Mouse (Mus musculus) myocyte (in vitro differentiated cells): ENCODE data around the gene Ccdc73.
"Not testable (repeated sequence)": the region's sequence is repeated elsewhere in the genome, so short reads cannot be mapped to it uniquely, and the experiment has no call there.

ENCODE experiments used
- E2F4 ChIP-seq: IDR thresholded peaks from one replicate; pipeline ENCODE4 v1.6.1; 2011; ENCODE audit warnings: mild to moderate bottlenecking, control low read depth, moderate library complexity; ENCODE audit not compliant: insufficient read depth
- MAX ChIP-seq: IDR thresholded peaks from one replicate; pipeline ENCODE4 v1.6.1; 2011; ENCODE audit warnings: low read depth, mild to moderate bottlenecking, control low read depth
- MYOG ChIP-seq, 3 experiments: IDR thresholded peaks; one replicate each; pipeline ENCODE4 v1.6.1; 2011; ENCODE audit warnings: control low read depth in 2 of 3, low read depth in 2 of 3, mild to moderate bottlenecking in 2 of 3; ENCODE audit not compliant: insufficient read length in 2 of 3, control insufficient read depth in 1 of 3, insufficient read depth in 1 of 3
- POLR2A ChIP-seq: IDR thresholded peaks from one replicate; pipeline ENCODE4 v1.6.1; 2011; ENCODE audit warnings: low read depth, mild to moderate bottlenecking, control low read depth, moderate library complexity; ENCODE audit not compliant: insufficient read length
- POLR2AphosphoS2 ChIP-seq: IDR thresholded peaks from one replicate; pipeline ENCODE4 v1.6.1; 2011; ENCODE audit warnings: low read depth, control low read depth; ENCODE audit not compliant: insufficient read length
- SRF ChIP-seq: IDR thresholded peaks from one replicate; pipeline ENCODE4 v1.6.1; 2011; ENCODE audit warnings: low read depth; ENCODE audit not compliant: control insufficient read depth, insufficient read length
- TCF3 ChIP-seq: IDR thresholded peaks from one replicate; pipeline ENCODE4 v1.6.1; 2011; ENCODE audit warnings: low read depth, control low read depth; ENCODE audit not compliant: insufficient read length
- USF1 ChIP-seq: IDR thresholded peaks from one replicate; pipeline ENCODE4 v1.6.1; 2011; ENCODE audit warnings: low read depth, mild to moderate bottlenecking, control low read depth, moderate library complexity

- TF ChIP-seq POLR2AphosphoS2; POLR2A; E2F4; USF1; TCF3; MYOG (IDR thresholded peaks at IDR 0.05; ENCODE audit: control insufficient read depth in 1 of 3, insufficient read depth in 1 of 3, insufficient read length in 2 of 3, low read depth in 2 of 3); MAX; SRF: not testable (repeated sequence)
These were observed 9.5 kb upstream of the Ccdc73 start for GRCm38 (mm10) chr2:104858083-104858482.
